Mouse (Mus musculus): ENCODE data around the gene Rasal1.

GRCm38 (mm10) chr5:120698181-120698580 is 49.6 kb downstream of the Rasal1 start:
- no peak for TF ChIP-seq CTCF (IDR thresholded peaks at IDR 0.05 in 2 of 3, conservative IDR thresholded peaks at IDR 0.05 in 1 of 3; ENCODE audit: control insufficient read depth in 1 of 3, insufficient read depth in 1 of 3, low read depth in 2 of 3, low read length in 3 of 3, poor library complexity in 1 of 3, severe bottlenecking in 1 of 3)
- no peak for TF ChIP-seq MAZ (IDR thresholded peaks at IDR 0.05; ENCODE audit: low read depth, low read length)
- no peak for TF ChIP-seq GATA1 (IDR thresholded peaks at IDR 0.05; ENCODE audit: low read depth, low read length)
- TF ChIP-seq MYC (IDR thresholded peaks at IDR 0.05; ENCODE audit: low read depth, low read length): no peak
- no peak for TF ChIP-seq JUND (IDR thresholded peaks at IDR 0.05; ENCODE audit: low read depth, low read length)
- no peak for TF ChIP-seq MYB (IDR thresholded peaks at IDR 0.05; ENCODE audit: low read depth, low read length)

All from MEL (cell line).